Mouse (Mus musculus) mouse embryonic stem cell (cell line): ENCODE data around the gene Eif3k.

Experiments
- in situ Hi-C, 2 experiments: fragments of 300-500 bp; cut with MboI; formaldehyde crosslinking; loops; 1 replicate in 1 of 2; 3 replicates in 1 of 2; pipeline ENCODE4 v1.14.3; 2019 to 2020; ENCODE audit warnings: low sequenced_read_pairs in 2 of 2, low pct_unique_long_range_greater_than_20kb in 1 of 2, mixed read lengths in 1 of 2; ENCODE audit not compliant: unreplicated experiment in 1 of 2

The Eif3k gene

DNA sequence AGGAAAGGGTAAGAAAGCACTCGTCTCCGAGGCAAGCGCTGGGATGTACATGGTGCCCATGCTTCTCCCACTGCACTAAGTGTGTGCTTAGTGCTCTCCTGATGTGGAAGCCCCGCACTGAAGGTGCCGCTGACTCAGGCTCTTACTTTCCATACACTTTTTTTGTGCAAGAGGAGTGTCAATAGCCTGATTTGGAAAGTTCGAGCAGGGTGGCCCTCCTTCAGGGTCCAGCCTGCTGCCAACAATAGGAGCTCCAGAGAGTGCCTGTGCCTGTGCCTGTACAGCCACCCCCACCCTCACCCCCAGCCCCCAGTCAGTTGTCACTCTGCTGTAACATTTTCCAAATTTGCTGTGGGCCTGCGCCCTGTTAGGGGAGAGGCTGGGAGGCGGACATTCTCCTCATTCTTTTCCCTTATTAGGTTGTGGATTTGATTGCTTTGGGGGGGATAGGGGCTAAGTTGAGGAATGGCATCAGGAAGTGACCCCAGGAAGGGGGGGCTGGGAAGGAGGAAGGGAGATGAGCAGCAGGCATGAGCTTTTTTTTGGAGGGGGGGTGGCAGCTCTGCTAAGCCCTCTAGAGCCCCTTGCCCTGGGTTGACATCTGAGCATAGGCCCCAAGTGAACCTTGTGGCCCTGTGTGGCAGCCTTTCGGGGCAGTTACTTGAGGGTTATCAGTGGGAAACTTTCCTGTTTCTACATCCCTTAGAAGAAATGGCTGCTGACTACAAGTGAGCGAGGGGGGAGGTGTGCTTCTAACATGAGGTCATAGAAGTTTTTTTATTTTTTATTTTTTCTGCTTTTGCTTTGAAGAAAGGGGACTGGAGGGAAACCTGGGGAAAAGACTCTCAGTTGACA is 36.0 kb downstream of the Eif3k start:
- in situ Hi-C loops = no loop called here

DNA sequence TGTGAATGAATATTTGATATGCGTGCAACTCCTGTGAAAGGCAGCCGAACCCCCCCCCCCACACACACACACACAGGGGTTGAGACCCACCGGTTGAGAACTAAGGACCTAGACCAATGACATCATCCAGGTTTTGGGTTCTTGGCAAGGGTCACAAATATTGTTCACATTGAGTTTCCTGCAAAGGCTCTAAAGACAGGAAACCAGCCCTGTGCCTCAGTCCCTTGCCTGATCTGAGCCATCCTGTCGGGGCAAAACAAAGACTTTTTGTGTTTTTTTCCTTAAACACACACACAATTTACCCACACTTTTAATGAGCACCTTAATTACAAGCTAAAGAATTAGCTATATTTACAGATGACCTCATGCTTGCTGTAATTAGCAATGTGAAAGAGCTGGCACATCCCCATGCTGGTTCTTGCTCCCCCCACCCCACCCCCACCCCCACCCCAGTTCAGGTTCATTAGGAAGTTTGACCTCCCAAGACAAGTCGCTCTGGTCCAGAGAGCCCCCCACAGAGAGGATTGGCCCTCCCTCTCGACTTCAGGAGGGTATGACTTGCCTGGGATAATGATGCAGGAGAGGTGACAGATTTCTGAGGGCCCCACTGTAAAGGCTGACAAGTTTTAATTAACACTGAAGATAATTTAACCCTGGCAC is 36.8 kb downstream of the Eif3k start:
- in situ Hi-C loops = no loop called here

GRCm38 (mm10) chr7:28943451-28944180 is 38.0 kb downstream of the Eif3k start:
- in situ Hi-C loops = no loop called here

DNA sequence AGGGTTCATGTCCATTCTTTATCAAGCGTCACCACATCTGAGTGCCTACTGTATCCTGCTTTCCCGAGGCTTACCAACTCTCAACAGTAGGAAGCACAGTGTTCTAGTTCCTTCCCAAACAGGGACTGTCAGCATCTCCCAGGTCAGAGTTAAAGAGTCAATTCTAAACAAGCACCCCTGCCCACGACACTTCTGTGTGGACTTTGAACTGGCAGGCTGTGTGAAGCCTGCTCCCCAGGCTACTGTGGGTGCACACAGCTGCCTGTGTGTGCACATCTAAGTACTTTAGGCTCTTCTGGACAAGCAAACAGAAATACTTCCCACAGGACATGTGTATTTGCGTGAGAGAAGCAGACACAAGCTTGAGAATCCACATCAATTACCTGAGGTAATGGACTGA is 40.1 kb downstream of the Eif3k start:
- in situ Hi-C loops = no loop called here

GRCm38 (mm10) chr7:28941129-28941528 is 40.5 kb downstream of the Eif3k start:
- in situ Hi-C loops = no loop called here

- in situ Hi-C loops = no loop called here
These were observed 42.1 kb downstream of the Eif3k start for GRCm38 (mm10) chr7:28939418-28940183.

GRCm38 (mm10) chr7:28938654-28939053 is 43.0 kb downstream of the Eif3k start:
- in situ Hi-C loops = no loop called here

GRCm38 (mm10) chr7:28936787-28937186 is 44.9 kb downstream of the Eif3k start:
- in situ Hi-C loops = no loop called here

GRCm38 (mm10) chr7:28933825-28934224 is 47.8 kb downstream of the Eif3k start:
- in situ Hi-C loops = no loop called here

- in situ Hi-C loops = no loop called here
These were observed 49.1 kb downstream of the Eif3k start for GRCm38 (mm10) chr7:28932421-28933041.

GRCm38 (mm10) chr7:28931695-28932039 is 50.0 kb downstream of the Eif3k start:
- in situ Hi-C loops = no loop called here

GRCm38 (mm10) chr7:28931032-28931694 is 50.5 kb downstream of the Eif3k start:
- in situ Hi-C loops = no loop called here

DNA sequence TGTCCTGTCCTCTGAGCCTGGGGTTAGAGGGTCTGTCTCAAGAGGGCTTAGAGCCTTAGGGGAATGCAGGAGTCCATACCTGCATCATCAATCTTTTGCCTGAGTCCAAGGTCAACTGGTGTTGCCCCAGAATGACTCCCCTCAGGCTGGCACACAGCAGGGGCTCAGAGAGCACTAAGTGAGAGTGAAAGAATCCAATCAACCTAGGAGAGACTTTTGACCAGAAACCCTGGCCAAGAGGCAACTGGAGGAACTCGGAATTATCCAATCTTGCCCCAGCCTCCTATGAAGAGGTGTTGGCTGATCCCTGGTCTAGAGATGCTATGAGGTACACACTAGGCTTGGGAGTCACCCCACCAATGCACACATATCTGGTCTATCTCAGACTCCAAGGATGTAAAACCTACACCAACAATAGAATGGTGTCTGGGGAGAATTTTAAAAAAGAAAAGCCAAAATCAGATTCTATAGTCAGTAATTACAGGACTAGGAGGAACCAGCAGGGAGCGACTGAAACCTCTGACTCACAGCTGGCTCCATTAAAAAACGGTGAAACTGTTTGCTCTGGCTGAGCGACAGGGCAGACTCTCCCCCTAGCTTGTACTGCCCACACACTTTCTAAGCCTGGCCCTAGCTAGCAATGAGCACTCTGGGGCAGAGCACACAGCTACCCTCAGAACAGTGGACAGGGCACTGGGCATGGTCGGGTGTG is 51.2 kb downstream of the Eif3k start:
- in situ Hi-C loops = no loop called here

DNA sequence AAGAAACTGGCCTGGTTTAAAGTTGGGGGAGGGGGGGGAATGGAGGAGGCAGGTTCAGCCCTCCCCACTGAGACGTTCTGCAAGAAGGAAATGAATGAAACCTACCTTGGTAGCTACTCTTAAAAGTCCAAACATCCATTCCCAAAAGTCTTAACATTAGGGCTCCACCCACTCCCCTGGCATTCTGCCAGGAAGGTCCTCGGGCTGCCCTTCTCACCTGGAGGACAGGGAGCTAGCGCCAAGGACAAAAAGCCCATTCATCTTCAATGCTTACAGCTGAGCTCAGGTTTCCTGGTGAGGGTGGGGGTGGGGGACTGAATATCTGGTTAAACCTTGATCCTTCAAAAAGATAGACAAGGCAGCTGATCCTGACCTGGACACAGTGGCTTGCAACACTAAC is 52.3 kb downstream of the Eif3k start:
- in situ Hi-C loops = no loop called here

GRCm38 (mm10) chr7:28926172-28926571 is 55.5 kb downstream of the Eif3k start:
- in situ Hi-C loops = no loop called here

DNA sequence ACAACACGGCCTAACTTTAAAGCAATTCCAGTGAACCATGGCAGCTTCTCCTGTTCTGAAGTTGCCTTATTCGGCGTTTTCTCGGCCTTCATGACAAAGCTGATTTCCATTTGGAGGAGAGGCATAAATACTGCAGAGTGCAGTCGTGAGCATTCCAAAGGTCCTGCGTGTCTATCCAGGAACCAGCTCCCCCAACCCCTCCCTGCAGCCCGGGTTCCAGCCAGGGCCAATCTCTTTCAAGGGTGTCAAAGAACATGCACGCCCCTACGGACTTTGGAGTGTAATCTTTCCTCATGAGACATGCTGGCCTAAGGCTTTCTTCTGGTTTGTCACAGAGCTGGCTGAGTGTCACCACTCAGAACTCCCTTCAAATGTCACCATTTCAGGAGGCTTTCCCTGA is 56.3 kb downstream of the Eif3k start:
- in situ Hi-C loops = no loop called here

DNA sequence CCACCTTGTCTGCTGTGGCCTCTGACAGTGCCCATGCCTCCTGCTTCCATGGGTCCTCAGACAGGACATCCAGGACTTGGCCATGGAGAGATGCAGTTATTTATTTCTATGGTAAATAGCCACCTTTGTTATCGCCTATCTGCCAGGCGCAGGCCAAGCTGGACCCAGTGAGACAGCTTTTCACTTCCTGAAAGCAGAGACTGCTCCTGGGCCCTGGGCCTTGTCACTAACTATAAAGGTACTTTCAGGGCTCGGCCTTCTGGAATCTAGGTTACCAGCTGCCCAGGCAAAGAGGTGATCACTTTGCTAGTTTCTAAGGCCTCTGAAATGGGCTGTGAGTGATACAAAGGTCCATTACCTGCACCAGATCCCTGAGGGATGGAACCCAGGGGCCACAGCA is 56.9 kb downstream of the Eif3k start:
- in situ Hi-C loops = no loop called here
